Mouse (Mus musculus): ENCODE measurements at regions not wholly inside any gene's neighbourhood (a gene's known extent, or its start where the extent isn't known, plus 50 kb on each side); places are given as distances from the start of the nearest gene placed in this dataset.

- no peaks in the 10 kb centered on the region for H3K36me3 ChIP-seq (ENCODE audit: control insufficient read depth, insufficient read depth)
- H3K79me3 ChIP-seq (ENCODE audit: low read depth) = no peaks in the 10 kb centered on the region
- no peak overlapping the region for H3K4me3 ChIP-seq (ENCODE audit: insufficient read depth, poor library complexity, severe bottlenecking)
- H3ac ChIP-seq (ENCODE audit: control insufficient read depth, insufficient read length, low read depth) = no peak overlapping the region
- TF ChIP-seq CTCF (IDR thresholded peaks at IDR 0.05; ENCODE audit: control insufficient read depth, insufficient read depth, insufficient read length) (no peak), MYOG (IDR thresholded peaks at IDR 0.05; ENCODE audit: control insufficient read depth, extremely low read depth, insufficient read length) (no peak), CEBPB (IDR thresholded peaks at IDR 0.05; ENCODE audit: low read depth) (peak; percentile 75), FOSL1 (IDR thresholded peaks at IDR 0.05; ENCODE audit: insufficient read depth, low read length, poor library complexity, severe bottlenecking) (peak; percentile 79)
- no peaks in the 10 kb centered on the region for H3K27me3 ChIP-seq (ENCODE audit: control insufficient read depth, insufficient read depth, insufficient read length)
- no peaks in the 10 kb centered on the region for H3K79me2 ChIP-seq (ENCODE audit: control insufficient read depth, insufficient read depth)
Observed at GRCm38 (mm10) chr13:42383099-42383498, 81.8 kb downstream of the Edn1 start.

- Histone ChIP-seq H3ac (ENCODE audit: control insufficient read depth, insufficient read length, low read depth) (no peak overlapping the region), H3K79me2 (ENCODE audit: control insufficient read depth, insufficient read depth) (no peaks in the 10 kb centered on the region), H3K79me3 (ENCODE audit: low read depth) (no peaks in the 10 kb centered on the region), H3K36me3 (ENCODE audit: control insufficient read depth, insufficient read depth) (no peaks in the 10 kb centered on the region), H3K27me3 (ENCODE audit: control insufficient read depth, insufficient read depth, insufficient read length) (no peaks in the 10 kb centered on the region), H3K4me3 (ENCODE audit: insufficient read depth, poor library complexity, severe bottlenecking) (no peak overlapping the region)
- TF ChIP-seq MYOG (IDR thresholded peaks at IDR 0.05; ENCODE audit: control insufficient read depth, extremely low read depth, insufficient read length) = no peak
- no peak for TF ChIP-seq CTCF (IDR thresholded peaks at IDR 0.05; ENCODE audit: control insufficient read depth, insufficient read depth, insufficient read length)
- TF ChIP-seq MYOD1 (IDR thresholded peaks at IDR 0.05; ENCODE audit: control insufficient read depth, insufficient read length, low read depth) = no peak
- no peak for TF ChIP-seq MAX (IDR thresholded peaks at IDR 0.05)
- TF ChIP-seq FOSL1 (IDR thresholded peaks at IDR 0.05; ENCODE audit: insufficient read depth, low read length, poor library complexity, severe bottlenecking) = no peak
Observed at GRCm38 (mm10) chr13:42390389-42390788, 89.1 kb downstream of the Edn1 start.

- TF ChIP-seq FOSL1 (IDR thresholded peaks at IDR 0.05; ENCODE audit: insufficient read depth, low read length, poor library complexity, severe bottlenecking) (no peak), MYOD1 (IDR thresholded peaks at IDR 0.05; ENCODE audit: control insufficient read depth, insufficient read length, low read depth) (no peak), USF1 (IDR thresholded peaks at IDR 0.05; ENCODE audit: low read depth) (no peak), CEBPB (IDR thresholded peaks at IDR 0.05; ENCODE audit: low read depth) (no peak), CTCF (IDR thresholded peaks at IDR 0.05; ENCODE audit: control insufficient read depth, insufficient read depth, insufficient read length) (no peak), MYOG (IDR thresholded peaks at IDR 0.05; ENCODE audit: control insufficient read depth, extremely low read depth, insufficient read length) (no peak)
- H3K27me3 ChIP-seq (ENCODE audit: control insufficient read depth, insufficient read depth, insufficient read length) = no peaks in the 10 kb centered on the region
- no peak overlapping the region for H3ac ChIP-seq (ENCODE audit: control insufficient read depth, insufficient read length, low read depth)
- no peaks in the 10 kb centered on the region for H3K79me2 ChIP-seq (ENCODE audit: control insufficient read depth, insufficient read depth)
- no peak overlapping the region for H3K4me3 ChIP-seq (ENCODE audit: insufficient read depth, poor library complexity, severe bottlenecking)
- no peaks in the 10 kb centered on the region for H3K79me3 ChIP-seq (ENCODE audit: low read depth)
- no peaks in the 10 kb centered on the region for H3K36me3 ChIP-seq (ENCODE audit: control insufficient read depth, insufficient read depth)
Observed at GRCm38 (mm10) chr13:42391330-42392005, 90.2 kb downstream of the Edn1 start.

GRCm38 (mm10) chr13:42392701-42393100 is 91.4 kb downstream of the Edn1 start:
- H3K79me3 ChIP-seq (ENCODE audit: low read depth) = no peaks in the 10 kb centered on the region
- H3K4me3 ChIP-seq (ENCODE audit: insufficient read depth, poor library complexity, severe bottlenecking) = no peak overlapping the region
- H3K79me2 ChIP-seq (ENCODE audit: control insufficient read depth, insufficient read depth) = no peaks in the 10 kb centered on the region
- no peak overlapping the region for H3ac ChIP-seq (ENCODE audit: control insufficient read depth, insufficient read length, low read depth)
- H3K27me3 ChIP-seq (ENCODE audit: control insufficient read depth, insufficient read depth, insufficient read length) = no peaks in the 10 kb centered on the region
- no peaks in the 10 kb centered on the region for H3K36me3 ChIP-seq (ENCODE audit: control insufficient read depth, insufficient read depth)
- no peak for TF ChIP-seq CTCF (IDR thresholded peaks at IDR 0.05; ENCODE audit: control insufficient read depth, insufficient read depth, insufficient read length)

GRCm38 (mm10) chr13:42394572-42394971 is 93.3 kb downstream of the Edn1 start:
- Histone ChIP-seq H3K36me3 (ENCODE audit: control insufficient read depth, insufficient read depth) (no peaks in the 10 kb centered on the region), H3K4me3 (ENCODE audit: insufficient read depth, poor library complexity, severe bottlenecking) (no peak overlapping the region), H3K79me3 (ENCODE audit: low read depth) (no peaks in the 10 kb centered on the region)

GRCm38 (mm10) chr13:42401513-42401912 is 100.2 kb downstream of the Edn1 start:
- Histone ChIP-seq H3K27me3 (ENCODE audit: control insufficient read depth, insufficient read depth, insufficient read length) (no peaks in the 10 kb centered on the region), H3K79me2 (ENCODE audit: control insufficient read depth, insufficient read depth) (no peaks in the 10 kb centered on the region), H3ac (ENCODE audit: control insufficient read depth, insufficient read length, low read depth) (no peak overlapping the region), H3K4me3 (ENCODE audit: insufficient read depth, poor library complexity, severe bottlenecking) (no peak overlapping the region), H3K36me3 (ENCODE audit: control insufficient read depth, insufficient read depth) (no peaks in the 10 kb centered on the region), H3K79me3 (ENCODE audit: low read depth) (no peaks in the 10 kb centered on the region)
- TF ChIP-seq FOSL1 (IDR thresholded peaks at IDR 0.05; ENCODE audit: insufficient read depth, low read length, poor library complexity, severe bottlenecking) (no peak), MYOD1 (IDR thresholded peaks at IDR 0.05; ENCODE audit: control insufficient read depth, insufficient read length, low read depth) (no peak)

More at GRCm38 (mm10) chr13:42394572-42394971, 93.3 kb downstream of the Edn1 start:
- Histone ChIP-seq H3ac (ENCODE audit: control insufficient read depth, insufficient read length, low read depth) (no peak overlapping the region), H3K27me3 (ENCODE audit: control insufficient read depth, insufficient read depth, insufficient read length) (no peaks in the 10 kb centered on the region), H3K79me2 (ENCODE audit: control insufficient read depth, insufficient read depth) (no peaks in the 10 kb centered on the region)
- TF ChIP-seq CEBPB (IDR thresholded peaks at IDR 0.05; ENCODE audit: low read depth) (no peak), MYOD1 (IDR thresholded peaks at IDR 0.05; ENCODE audit: control insufficient read depth, insufficient read length, low read depth) (no peak), FOSL1 (IDR thresholded peaks at IDR 0.05; ENCODE audit: insufficient read depth, low read length, poor library complexity, severe bottlenecking) (no peak), MAX (IDR thresholded peaks at IDR 0.05) (no peak), USF1 (IDR thresholded peaks at IDR 0.05; ENCODE audit: low read depth) (no peak), MYOG (IDR thresholded peaks at IDR 0.05; ENCODE audit: control insufficient read depth, extremely low read depth, insufficient read length) (no peak), CTCF (IDR thresholded peaks at IDR 0.05; ENCODE audit: control insufficient read depth, insufficient read depth, insufficient read length) (no peak)

All from C2C12 (cell line).